37 mouse cellular contexts compared by ENCODE assay signal in the genomic region with DNA sequence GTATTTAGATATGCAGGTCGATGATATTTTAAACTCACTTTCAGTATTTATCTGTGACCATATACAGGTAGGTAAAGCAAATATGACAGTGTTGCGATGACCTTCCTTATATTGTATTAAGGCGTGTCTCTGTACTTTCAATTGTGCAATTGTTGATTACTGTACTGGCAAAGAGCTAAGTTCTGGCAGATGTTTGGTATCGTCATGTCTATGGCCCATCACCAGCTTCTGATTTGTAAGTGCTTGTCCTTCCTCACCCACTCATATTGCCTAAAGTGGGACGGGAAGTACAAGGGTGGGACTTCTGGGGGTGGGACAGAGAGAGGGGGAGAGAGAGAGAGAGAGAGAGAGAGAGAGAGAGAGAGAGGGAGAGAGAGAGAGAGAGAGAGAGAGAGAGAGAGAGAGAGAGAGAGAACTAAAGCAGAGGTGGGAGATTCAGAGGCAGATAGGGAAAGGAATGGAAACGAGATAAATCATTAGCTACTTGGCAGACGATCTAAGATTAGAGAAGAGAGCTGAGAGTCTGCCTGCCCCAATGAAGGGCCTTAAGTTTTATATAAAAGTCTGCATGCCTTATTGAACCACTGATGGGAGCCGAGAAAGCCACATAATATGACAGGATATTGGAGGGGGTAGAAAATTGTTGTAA. TPM values are rescaled to one million over a fixed set of nuclear protein-coding genes. Genes with fewer than 3 reads are reported as not detected.
"Had no signal": no experiment of that assay in that cellular context is flagged by ENCODE, and none has a peak within 500 bp of the region (broad histone marks: within the 10 kb centered on the region; RNA-seq: fewer than 3 reads in every experiment).

No protein-coding gene starts in this region.

- H3K27me3 ChIP-seq: heart, embryonic 13.5 days; heart, embryonic 15.5 days; hindbrain, embryonic 13.5 days; hindbrain, embryonic 15.5 days; limb, embryonic 12.5 days; liver, embryonic 13.5 days had no signal

- H3K4me3 ChIP-seq: gastrocnemius, adult 2 months; heart, adult 2 months; heart, embryonic 13.5 days; heart, embryonic 15.5 days; hindbrain, embryonic 13.5 days; hindbrain, embryonic 15.5 days; layer of hippocampus, adult 2 months; left cerebral cortex, adult 2 months; limb, embryonic 10.5 days; limb, embryonic 12.5 days; liver, embryonic 13.5 days had no signal

- H3K27ac ChIP-seq: gastrocnemius, adult 2 months; heart, adult 2 months; heart, embryonic 13.5 days; heart, embryonic 15.5 days; hindbrain, embryonic 13.5 days; hindbrain, embryonic 15.5 days; hindbrain, postnatal 0 days; layer of hippocampus, adult 2 months; left cerebral cortex, adult 2 months; limb, embryonic 10.5 days; limb, embryonic 12.5 days; liver, embryonic 13.5 days had no signal

- H3K9ac ChIP-seq: heart, embryonic 13.5 days; heart, embryonic 15.5 days; hindbrain, embryonic 13.5 days; hindbrain, embryonic 15.5 days; limb, embryonic 12.5 days; liver, embryonic 13.5 days had no signal

- DNase-seq: gastrocnemius, adult 2 months; gastrocnemius, postnatal 10 days; gastrocnemius, postnatal 25 days; heart, adult 11 months; heart, adult 2 months; heart, postnatal 14 days; heart, postnatal 36 days; kidney, adult 11 months; kidney, adult 8-10 months; kidney, postnatal 10 days; kidney, postnatal 25 days; kidney, postnatal 4 days; liver, embryonic 13.5 days had no signal

- H3K9me3 ChIP-seq: heart, embryonic 13.5 days; heart, embryonic 15.5 days; hindbrain, embryonic 13.5 days; hindbrain, embryonic 15.5 days; limb, embryonic 10.5 days; limb, embryonic 12.5 days; liver, embryonic 13.5 days had no signal

- H3K4me1 ChIP-seq: heart, embryonic 13.5 days; heart, embryonic 15.5 days; hindbrain, embryonic 13.5 days; hindbrain, embryonic 15.5 days; limb, embryonic 10.5 days; limb, embryonic 12.5 days; liver, embryonic 13.5 days had no signal

- H3K36me3 ChIP-seq: heart, embryonic 13.5 days; heart, embryonic 15.5 days; hindbrain, embryonic 13.5 days; hindbrain, embryonic 15.5 days; limb, embryonic 10.5 days; limb, embryonic 12.5 days; liver, embryonic 13.5 days had no signal

- H3K4me2 ChIP-seq: heart, embryonic 11.5 days; heart, embryonic 13.5 days; heart, embryonic 15.5 days; hindbrain, embryonic 13.5 days; hindbrain, embryonic 15.5 days; limb, embryonic 12.5 days; liver, embryonic 13.5 days had no signal

- ATAC-seq: hindbrain, postnatal 0 days; intestine, embryonic 16.5 days had no signal

RNA-seq across cellular contexts. Expression of a gene that starts 7.5 kb away (rescaled TPM):
- total RNA-seq: gastrocnemius, adult 2 months; gastrocnemius, postnatal 25 days; heart, adult 2 months; heart, postnatal 14 days; heart, postnatal 36 days; hematopoietic stem cell, adult 5-6 weeks; hindbrain, postnatal 0 days; layer of hippocampus, adult 2 months; layer of hippocampus, postnatal 10 days; layer of hippocampus, postnatal 25 days; left cerebral cortex, adult 2 months; left cerebral cortex, postnatal 14 days; left cerebral cortex, postnatal 36 days had no signal
- polyA plus RNA-seq: frontal cortex, adult 2 months; heart, adult 2 months; heart, embryonic 11.5 days; heart, embryonic 15.5 days; heart, postnatal 0 days; hindbrain, embryonic 11.5 days; hindbrain, embryonic 13.5 days; hindbrain, embryonic 15.5 days; hindbrain, postnatal 0 days; intestine, embryonic 14.5 days; kidney, embryonic 14.5 days; limb, embryonic 10.5 days; limb, embryonic 12.5 days; limb, embryonic 14.5 days had no signal

RNA-seq across cellular contexts. Expression of a gene that starts 40.3 kb away (rescaled TPM):
- total RNA-seq: gastrocnemius, adult 2 months; gastrocnemius, postnatal 10 days; gastrocnemius, postnatal 25 days; heart, adult 2 months; heart, postnatal 14 days; heart, postnatal 36 days; hematopoietic stem cell, adult 5-6 weeks; layer of hippocampus, adult 2 months; left cerebral cortex, adult 2 months; left cerebral cortex, postnatal 14 days; left cerebral cortex, postnatal 36 days had no signal
- polyA plus RNA-seq: heart, embryonic 11.5 days; heart, embryonic 13.5 days; heart, embryonic 15.5 days; heart, postnatal 0 days; hindbrain, embryonic 11.5 days; hindbrain, embryonic 13.5 days; intestine, embryonic 14.5 days; limb, embryonic 12.5 days had no signal

RNA-seq across cellular contexts. Expression of a gene that starts 53.9 kb away (rescaled TPM):
- total RNA-seq: gastrocnemius, adult 2 months; gastrocnemius, postnatal 10 days; gastrocnemius, postnatal 25 days; gastrocnemius, postnatal 4 days; heart, adult 2 months; heart, postnatal 14 days; heart, postnatal 36 days; hematopoietic stem cell, adult 5-6 weeks; hindbrain, postnatal 0 days; layer of hippocampus, adult 2 months; layer of hippocampus, postnatal 10 days; layer of hippocampus, postnatal 25 days; left cerebral cortex, adult 2 months; left cerebral cortex, postnatal 14 days; left cerebral cortex, postnatal 36 days had no signal
- polyA plus RNA-seq: frontal cortex, adult 2 months; heart, adult 2 months; heart, embryonic 11.5 days; heart, embryonic 15.5 days; heart, postnatal 0 days; hindbrain, embryonic 11.5 days; hindbrain, embryonic 13.5 days; hindbrain, embryonic 15.5 days; hindbrain, postnatal 0 days; intestine, embryonic 14.5 days; kidney, embryonic 14.5 days; kidney, embryonic 16.5 days; limb, embryonic 10.5 days; limb, embryonic 12.5 days; limb, embryonic 14.5 days had no signal
